Mouse (Mus musculus) heart, postnatal 4 days (tissue): ENCODE results near the gene Snapc4. TPM values are rescaled to one million over a fixed set of nuclear protein-coding genes. Genes with fewer than 3 reads are reported as not detected.

Source experiments
- DNase-seq: peaks from one replicate; pipeline ENCODE4 v3.0.0; 2021
- total RNA-seq, 2 experiments: library from RNA; stranded (reverse); gene quantifications; 2 replicates each; pipeline ENCODE4 v1.2.3; 2021

The Snapc4 gene
- total RNA-seq, 2 experiments from 2014 or later = 20.8 to 21.0 TPM

- peak; percentile 92 for DNase-seq
These were observed 41.3 kb downstream of the Snapc4 start for GRCm38 (mm10) chr2:26339204-26339551.

GRCm38 (mm10) chr2:26338302-26339203 is 41.9 kb downstream of the Snapc4 start:
- DNase-seq = no peak

GRCm38 (mm10) chr2:26330702-26331101 is 49.8 kb downstream of the Snapc4 start:
- DNase-seq = no peak

- DNase-seq = no peak
These were observed 50.4 kb downstream of the Snapc4 start for GRCm38 (mm10) chr2:26330056-26330468.

GRCm38 (mm10) chr2:26329402-26329801 is 51.1 kb downstream of the Snapc4 start:
- DNase-seq = peak; percentile 88

- DNase-seq = no peak
These were observed 52.6 kb downstream of the Snapc4 start for GRCm38 (mm10) chr2:26327852-26328251.

- DNase-seq = peak; percentile 80
These were observed 54.9 kb downstream of the Snapc4 start for GRCm38 (mm10) chr2:26325386-26326181.

GRCm38 (mm10) chr2:26324917-26325316 is 55.5 kb downstream of the Snapc4 start:
- peak; percentile 69 for DNase-seq

GRCm38 (mm10) chr2:26323589-26324325 is 56.7 kb downstream of the Snapc4 start:
- peak; percentile 38 for DNase-seq

- DNase-seq = no peak
These were observed 59.9 kb downstream of the Snapc4 start for GRCm38 (mm10) chr2:26320245-26321185.

- DNase-seq = no peak
These were observed 60.8 kb downstream of the Snapc4 start for GRCm38 (mm10) chr2:26319519-26320244.

GRCm38 (mm10) chr2:26319109-26319508 is 61.3 kb downstream of the Snapc4 start:
- DNase-seq = no peak

- no peak for DNase-seq
These were observed 62.3 kb downstream of the Snapc4 start for GRCm38 (mm10) chr2:26317991-26318672.

- DNase-seq = no peak
These were observed 63.1 kb downstream of the Snapc4 start for GRCm38 (mm10) chr2:26317371-26317770.

GRCm38 (mm10) chr2:26316576-26317246 is 63.7 kb downstream of the Snapc4 start:
- DNase-seq = no peak

GRCm38 (mm10) chr2:26315925-26316311 is 64.5 kb downstream of the Snapc4 start:
- peak; percentile 65 for DNase-seq

- peak; percentile 90 for DNase-seq
These were observed 65.2 kb downstream of the Snapc4 start, which contains the start of gene Gpsm1 for GRCm38 (mm10) chr2:26315072-26315924. Gene Gpsm1, plus strand, starts transcription at chr2:26315515.

GRCm38 (mm10) chr2:26314281-26315071 is 66.0 kb downstream of the Snapc4 start:
- peak; percentile 71 for DNase-seq
